Mouse (Mus musculus) heart, embryonic 14.5 days (tissue): ENCODE results near the gene Fubp1. TPM values are rescaled to one million over a fixed set of nuclear protein-coding genes. Genes with fewer than 3 reads are reported as not detected.
A peak's percentile ranks its signal among the peaks of the same experiment; 100 is the strongest.

Source experiments
- ATAC-seq: fragments of 200-750 bp; cut with Nextera tagmentation; 2 replicates; pipeline ENCODE4 v1.8.0; 2017; ENCODE audit warnings: low read depth, moderate TSS enrichment; ENCODE audit not compliant: insufficient number of reproducible peaks, insufficient read depth, low FRiP score
- H3K27ac ChIP-seq, 2 experiments: fragments of 200-500 bp in 1 of 2; fragments of 300-500 bp in 1 of 2; sonication (generic) in 1 of 2; replicated peaks in 1 of 2; 2 replicates each; pipeline ENCODE4 v1.5.1; 2012 to 2014; ENCODE audit warnings: low read depth in 2 of 2, low read length in 2 of 2, control low read depth in 1 of 2, mild to moderate bottlenecking in 1 of 2, mixed read lengths in 1 of 2; ENCODE audit not compliant: control insufficient read depth in 1 of 2, insufficient read depth in 1 of 2
- H3K27me3 ChIP-seq: fragments of 300-500 bp; sonication (generic); 2 replicates; pipeline ENCODE4 v1.6.1; 2014; ENCODE audit warnings: mild to moderate bottlenecking, low read length, control low read depth; ENCODE audit not compliant: control insufficient read depth, insufficient read depth
- H3K36me3 ChIP-seq: fragments of 300-500 bp; sonication (generic); 2 replicates; pipeline ENCODE4 v1.6.1; 2014; ENCODE audit warnings: mild to moderate bottlenecking, control low read depth, low read length, mixed read lengths; ENCODE audit not compliant: control insufficient read depth, insufficient read depth
- H3K4me1 ChIP-seq, 2 experiments: fragments of 200-500 bp in 1 of 2; fragments of 300-500 bp in 1 of 2; sonication (generic) in 1 of 2; 2 replicates each; pipeline ENCODE4 v1.6.1; 2012 to 2014; ENCODE audit warnings: low read length in 2 of 2, control low read depth in 1 of 2, mixed read lengths in 1 of 2; ENCODE audit not compliant: control insufficient read depth in 2 of 2, insufficient read depth in 2 of 2
- H3K4me2 ChIP-seq: fragments of 300-500 bp; sonication (generic); 2 replicates; pipeline ENCODE4 v1.6.1; 2014; ENCODE audit warnings: mild to moderate bottlenecking, low read length
- H3K4me3 ChIP-seq, 2 experiments: fragments of 200-500 bp in 1 of 2; fragments of 300-500 bp in 1 of 2; sonication (generic) in 1 of 2; 2 replicates each; pipeline ENCODE4 v1.5.1; 2012 to 2014; ENCODE audit warnings: low read length in 2 of 2, mild to moderate bottlenecking in 2 of 2, control low read depth in 1 of 2, low read depth in 1 of 2, moderate library complexity in 1 of 2; ENCODE audit not compliant: control insufficient read depth in 1 of 2, insufficient read depth in 1 of 2
- H3K9ac ChIP-seq: fragments of 300-500 bp; sonication (generic); 2 replicates; pipeline ENCODE4 v1.6.1; 2014; ENCODE audit warnings: mild to moderate bottlenecking, low read length
- H3K9me3 ChIP-seq: fragments of 300-500 bp; sonication (generic); 2 replicates; pipeline ENCODE4 v1.6.1; 2016; ENCODE audit warnings: low read length, control low read depth; ENCODE audit not compliant: control insufficient read depth
- WGBS: fragments of 180-500 bp; shearing (Covaris S2); extraction: QIAGEN DNeasy Blood & Tissue Kit; methylation state at CpG from one replicate; pipeline ENCODE4 v1.1.7; 2014; 5-methylcytosine and 5-hydroxymethylcytosine counted together
- polyA plus RNA-seq: library from polyadenylated mRNA; unstranded; fragments of >200 nt; fragmentation: Nextera tagmentation; extraction: Ambion mirVana; gene quantifications from 2 replicates; pipeline ENCODE4 v1.2.1, GENCODE M21; 2014

The Fubp1 gene
- polyA plus RNA-seq, 1 experiment from 2014 or later = 113 TPM

GRCm38 (mm10) chr3:152204577-152204976 lies 5.6 kb upstream of the Fubp1 start:
- peaks cover 2 to 8% of the 10 kb centered on the region in 2 experiments; a peak in 3 of 4 replicates for H3K4me1 ChIP-seq
- H3K9me3 ChIP-seq = no peaks in the 10 kb centered on the region
- 61% methylated on average over 3 of the region's 3 CpGs for WGBS
- H3K27me3 ChIP-seq = no peaks in the 10 kb centered on the region
- no peak overlapping the region for H3K4me3 ChIP-seq
- no peaks in the 10 kb centered on the region for H3K36me3 ChIP-seq
- no peak overlapping the region for H3K4me2 ChIP-seq
- H3K27ac ChIP-seq = no peak overlapping the region
- no peak overlapping the region for H3K9ac ChIP-seq
- no peak for ATAC-seq

GRCm38 (mm10) chr3:152207156-152207555 lies 3.1 kb upstream of the Fubp1 start:
- H3K9me3 ChIP-seq = no peaks in the 10 kb centered on the region
- no peaks in the 10 kb centered on the region for H3K27me3 ChIP-seq
- no peak overlapping the region for H3K9ac ChIP-seq
- ATAC-seq = no peak
- 94% methylated on average over 4 of the region's 4 CpGs for WGBS
- no peak overlapping the region for H3K4me2 ChIP-seq
- H3K27ac ChIP-seq = no peak overlapping the region
- peaks cover 2 to 12% of the 10 kb centered on the region in 2 experiments; a peak in 3 of 4 replicates for H3K4me1 ChIP-seq
- no peak overlapping the region for H3K4me3 ChIP-seq
- H3K36me3 ChIP-seq = no peaks in the 10 kb centered on the region; the same call in 1 of the 2 replicates

- peaks cover 8% of the 10 kb centered on the region; the same call in 1 of the 2 replicates for H3K36me3 ChIP-seq
- WGBS = 85% methylated on average over 7 of the region's 7 CpGs
- no peaks in the 10 kb centered on the region for H3K9me3 ChIP-seq
- no peak overlapping the region for H3K27ac ChIP-seq
- H3K9ac ChIP-seq = peak overlapping the region; percentile 100; the same call in 1 of the 2 replicates
- no peak for ATAC-seq
- H3K4me3 ChIP-seq = peak overlapping the region in 1 of 2 experiments; percentile 98; a peak in 1 of 4 replicates
- no peaks in the 10 kb centered on the region for H3K27me3 ChIP-seq
- H3K4me1 ChIP-seq = peaks cover 6 to 24% of the 10 kb centered on the region in 2 experiments
- H3K4me2 ChIP-seq = peak overlapping the region; percentile 94
Observed at GRCm38 (mm10) chr3:152208096-152208885, 1.9 kb upstream of the Fubp1 start.

GRCm38 (mm10) chr3:152209177-152209966 lies 850 bp upstream of the Fubp1 start:
- Histone ChIP-seq H3K9ac (peak overlapping the region; percentile 100), H3K27me3 (no peaks in the 10 kb centered on the region), H3K4me2 (peak overlapping the region; percentile 94), H3K4me3 (peak overlapping the region; percentile 96 to 98), H3K36me3 (peaks cover 8% of the 10 kb centered on the region; the same call in 1 of the 2 replicates), H3K27ac (peak overlapping the region; percentile 98 to 99), H3K9me3 (no peaks in the 10 kb centered on the region), H3K4me1 (peaks cover 6 to 26% of the 10 kb centered on the region in 2 experiments)
- 0 out of 2 replicates have a peak, but pooled peaks have one; percentile 3 for ATAC-seq
- 3% methylated on average over 25 of the region's 25 CpGs for WGBS

- H3K4me3 ChIP-seq = peak overlapping the region; percentile 98 to 99
- ATAC-seq = peak; percentile 65
- H3K27ac ChIP-seq = peak overlapping the region; percentile 95 to 98
- peaks cover 21% of the 10 kb centered on the region for H3K36me3 ChIP-seq
- no peaks in the 10 kb centered on the region for H3K27me3 ChIP-seq
- WGBS = under 1% methylated on average over 50 of the region's 68 CpGs
- no peaks in the 10 kb centered on the region for H3K9me3 ChIP-seq
- peaks cover 6 to 26% of the 10 kb centered on the region in 2 experiments for H3K4me1 ChIP-seq
- peak overlapping the region; percentile 100 for H3K9ac ChIP-seq
- H3K4me2 ChIP-seq = peak overlapping the region; percentile 75
Observed at GRCm38 (mm10) chr3:152210728-152211391, 638 bp downstream of the Fubp1 start.

GRCm38 (mm10) chr3:152211731-152212279 lies 1.6 kb downstream of the Fubp1 start:
- Histone ChIP-seq H3K4me2 (peak overlapping the region; percentile 75), H3K9me3 (no peaks in the 10 kb centered on the region), H3K27ac (peak overlapping the region in 1 of 2 experiments; percentile 98; a peak in 1 of 4 replicates), H3K4me1 (peaks cover 6 to 26% of the 10 kb centered on the region in 2 experiments), H3K36me3 (peaks cover 31% of the 10 kb centered on the region), H3K27me3 (no peaks in the 10 kb centered on the region), H3K4me3 (peak overlapping the region; percentile 98 to 99), H3K9ac (peak overlapping the region; percentile 100)
- no peak for ATAC-seq
- WGBS = 3% methylated on average over 7 of the region's 7 CpGs

- WGBS = 47% methylated on average over 3 of the region's 3 CpGs
- Histone ChIP-seq H3K9me3 (no peaks in the 10 kb centered on the region), H3K4me3 (peak overlapping the region in 1 of 2 experiments; percentile 98; a peak in 2 of 4 replicates), H3K4me2 (peak overlapping the region; percentile 75), H3K27me3 (no peaks in the 10 kb centered on the region), H3K27ac (no peak overlapping the region), H3K4me1 (peaks cover 5 to 25% of the 10 kb centered on the region in 2 experiments), H3K9ac (peak overlapping the region; percentile 100), H3K36me3 (peaks cover 47% of the 10 kb centered on the region)
- ATAC-seq = no peak
Observed at GRCm38 (mm10) chr3:152213416-152213815, 3.2 kb downstream of the Fubp1 start.
